Mouse (Mus musculus) right cerebral cortex, postnatal 4 days (tissue): ENCODE data around the gene Slc44a2.

Experiments
- DNase-seq: peaks from one replicate; pipeline ENCODE4 v3.0.0-alpha.2; 2022

Slc44a2 gene

DNA sequence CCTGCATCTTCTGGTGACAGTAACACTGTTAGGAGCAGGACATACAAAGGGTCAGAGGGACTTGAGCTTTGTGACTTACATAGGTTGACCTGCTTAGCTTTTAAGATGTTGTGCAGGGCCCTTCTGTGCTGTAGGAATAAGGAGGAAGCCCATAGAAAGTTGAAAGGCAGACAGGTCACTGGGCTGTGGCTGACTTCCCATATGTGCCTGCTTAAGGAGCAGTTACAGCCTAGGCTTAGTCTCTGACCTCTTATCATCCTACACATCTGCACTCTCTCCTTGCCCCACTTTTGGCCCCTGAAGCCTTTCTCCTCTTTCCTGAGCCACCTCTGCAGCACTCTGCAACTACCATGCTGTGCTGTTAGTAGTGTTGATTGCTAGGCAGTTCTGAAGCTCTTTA, 63.5 kb downstream of the Slc44a2 start:
- DNase-seq: no peak

- no peak for DNase-seq
Measured at GRCm38 (mm10) chr9:21392646-21393175, 72.2 kb downstream of the Slc44a2 start.

GRCm38 (mm10) chr9:21395692-21396091, 75.2 kb downstream of the Slc44a2 start:
- DNase-seq: no peak

DNA sequence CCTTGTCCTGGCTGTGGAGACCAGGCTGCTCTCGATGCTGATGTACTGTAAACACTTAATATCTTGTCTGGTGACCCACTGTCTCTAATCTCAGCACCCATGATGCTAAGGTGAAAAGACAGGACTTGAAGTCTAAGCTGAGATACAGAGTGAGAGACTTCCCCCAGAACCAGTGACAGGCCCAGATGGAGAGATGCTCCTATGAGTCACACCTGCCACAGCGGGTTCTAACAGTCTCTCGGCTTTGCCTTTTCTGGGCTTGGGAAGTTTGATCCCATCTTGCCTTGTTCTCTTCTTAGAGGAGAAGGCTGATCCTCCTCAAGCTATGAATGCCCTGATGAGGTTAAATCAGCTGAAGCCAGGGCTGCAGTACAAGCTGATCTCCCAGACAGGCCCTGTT, 76.7 kb downstream of the Slc44a2 start:
- no peak for DNase-seq

DNA sequence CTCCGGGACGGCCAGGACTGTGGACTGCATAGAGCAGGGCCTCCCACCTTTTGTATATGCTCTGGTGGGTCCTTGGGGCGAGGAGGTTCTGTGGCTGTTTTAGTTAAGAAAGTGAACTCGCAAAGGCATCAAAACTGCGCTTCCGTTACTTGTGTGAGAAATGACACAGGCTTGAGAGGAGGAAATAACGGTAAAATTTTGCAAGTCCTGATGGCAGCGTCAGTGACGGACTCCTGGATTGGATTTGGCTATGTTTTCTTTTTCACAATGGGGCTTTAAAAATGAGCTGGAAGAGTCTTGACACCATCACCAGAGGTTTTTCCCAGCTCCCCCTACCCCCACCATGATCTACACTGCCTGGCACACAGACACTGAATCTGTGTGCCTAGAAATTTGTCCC, 80.5 kb downstream of the Slc44a2 start:
- no peak for DNase-seq

- DNase-seq: no peak
Measured at GRCm38 (mm10) chr9:21402764-21403253, 82.3 kb downstream of the Slc44a2 start.

GRCm38 (mm10) chr9:21403745-21404144, 83.2 kb downstream of the Slc44a2 start:
- DNase-seq: no peak
